Mouse (Mus musculus): ENCODE results near the gene Fbxo28.

Gene Fbxo28

DNA sequence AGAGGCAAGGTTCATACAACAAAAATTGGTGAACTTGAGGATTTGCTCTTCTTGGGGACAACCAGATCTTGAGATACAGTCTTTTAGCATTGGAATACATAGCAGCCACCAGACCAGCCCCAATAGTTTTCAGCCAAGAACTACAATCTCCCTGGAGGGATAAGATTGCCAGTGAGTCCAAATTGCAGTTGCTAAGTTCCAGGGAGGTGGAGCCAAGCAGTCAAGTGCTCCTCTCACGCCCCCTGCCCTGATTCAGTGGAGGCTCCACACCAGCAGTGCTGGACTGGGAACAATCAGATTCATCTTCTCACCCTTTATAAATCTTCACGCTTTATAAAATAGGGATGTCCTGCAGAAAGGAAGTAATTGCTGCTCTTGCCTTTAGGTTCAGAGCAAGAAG, 51.6 kb downstream of the Fbxo28 start:
- DNase-seq (ENCODE audit: extremely low read depth, low read depth) = no peak

DNA sequence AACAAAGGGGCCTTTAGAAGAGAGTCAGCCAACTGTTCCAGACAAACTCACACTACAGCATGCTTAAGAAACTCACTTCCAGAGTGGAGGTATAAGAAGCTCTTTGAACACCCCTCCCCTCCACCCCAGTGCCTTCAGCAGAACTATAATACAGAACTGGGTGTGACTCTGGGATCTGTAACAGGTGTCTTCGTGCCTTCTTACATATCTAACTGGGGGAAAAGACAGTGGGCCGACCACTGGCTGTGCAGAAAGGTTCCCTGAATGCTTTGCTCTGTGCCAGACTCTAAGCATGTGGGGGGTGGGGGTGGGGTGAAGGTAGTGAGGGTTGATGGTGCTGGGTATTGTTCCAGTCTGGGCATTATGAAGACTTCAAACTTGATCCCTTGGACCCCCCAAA, 52.8 kb downstream of the Fbxo28 start:
- DNase-seq (ENCODE audit: extremely low read depth, low read depth) = no peak

DNA sequence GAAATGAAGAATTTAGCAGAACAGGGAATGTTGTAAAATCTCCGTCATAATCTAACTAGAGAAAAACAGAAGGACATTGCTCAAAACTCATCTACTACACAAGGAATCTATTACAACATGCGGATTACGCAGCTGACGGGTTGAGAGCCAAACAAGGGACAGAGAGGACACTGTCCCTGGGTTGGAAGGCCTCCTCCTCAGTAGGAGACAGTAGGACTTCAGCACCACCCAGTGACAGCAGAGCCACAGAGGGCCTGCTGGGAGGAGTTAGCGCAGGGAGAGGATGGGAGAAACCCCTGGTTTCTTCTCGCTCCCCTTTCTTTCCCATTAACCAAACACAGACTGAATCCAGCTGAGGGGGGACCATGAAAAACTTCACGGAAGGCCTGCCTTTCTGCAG, 53.6 kb downstream of the Fbxo28 start:
- DNase-seq (ENCODE audit: extremely low read depth, low read depth) = no peak

DNA sequence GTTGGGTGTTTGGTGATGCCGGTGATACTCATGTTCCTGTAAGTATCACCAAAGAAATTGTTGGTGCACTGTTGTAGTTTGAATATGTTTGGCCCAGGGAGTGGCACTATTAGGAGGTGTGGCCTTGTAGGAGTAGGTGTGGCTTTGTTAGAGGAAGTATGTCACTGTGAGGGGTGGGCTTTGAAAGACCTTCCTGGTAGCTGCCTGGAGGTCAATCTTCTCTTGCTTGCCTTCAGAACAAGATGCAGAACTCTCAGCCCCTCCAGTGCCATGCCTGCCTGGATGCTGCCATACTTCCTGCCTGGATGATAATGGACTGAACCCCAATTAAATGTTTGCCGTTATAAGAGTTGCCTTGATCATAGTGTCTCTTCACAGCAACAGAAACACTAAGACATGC, 56.6 kb downstream of the Fbxo28 start:
- no peak for DNase-seq (ENCODE audit: extremely low read depth, low read depth)

DNA sequence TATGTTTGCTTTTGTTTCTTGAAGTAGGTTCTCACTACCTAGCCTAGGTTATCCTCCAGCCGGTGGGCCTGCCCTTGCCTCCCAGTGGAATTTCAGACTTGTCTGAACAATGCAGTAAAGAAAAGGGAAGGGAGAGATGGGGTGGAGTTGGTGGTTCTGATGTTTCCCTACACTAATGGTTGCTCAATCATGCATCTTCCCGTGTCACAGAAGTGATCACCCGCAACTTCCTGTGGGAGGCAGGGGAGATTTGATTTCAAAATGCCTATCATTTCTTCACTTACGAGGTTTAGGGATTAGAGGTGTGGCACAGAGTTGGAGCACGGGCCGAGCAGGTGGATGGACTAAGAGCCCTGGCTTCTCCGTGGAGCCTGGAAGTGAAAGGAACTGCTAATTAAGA, 58.2 kb downstream of the Fbxo28 start:
- no peak for DNase-seq (ENCODE audit: extremely low read depth, low read depth)

DNA sequence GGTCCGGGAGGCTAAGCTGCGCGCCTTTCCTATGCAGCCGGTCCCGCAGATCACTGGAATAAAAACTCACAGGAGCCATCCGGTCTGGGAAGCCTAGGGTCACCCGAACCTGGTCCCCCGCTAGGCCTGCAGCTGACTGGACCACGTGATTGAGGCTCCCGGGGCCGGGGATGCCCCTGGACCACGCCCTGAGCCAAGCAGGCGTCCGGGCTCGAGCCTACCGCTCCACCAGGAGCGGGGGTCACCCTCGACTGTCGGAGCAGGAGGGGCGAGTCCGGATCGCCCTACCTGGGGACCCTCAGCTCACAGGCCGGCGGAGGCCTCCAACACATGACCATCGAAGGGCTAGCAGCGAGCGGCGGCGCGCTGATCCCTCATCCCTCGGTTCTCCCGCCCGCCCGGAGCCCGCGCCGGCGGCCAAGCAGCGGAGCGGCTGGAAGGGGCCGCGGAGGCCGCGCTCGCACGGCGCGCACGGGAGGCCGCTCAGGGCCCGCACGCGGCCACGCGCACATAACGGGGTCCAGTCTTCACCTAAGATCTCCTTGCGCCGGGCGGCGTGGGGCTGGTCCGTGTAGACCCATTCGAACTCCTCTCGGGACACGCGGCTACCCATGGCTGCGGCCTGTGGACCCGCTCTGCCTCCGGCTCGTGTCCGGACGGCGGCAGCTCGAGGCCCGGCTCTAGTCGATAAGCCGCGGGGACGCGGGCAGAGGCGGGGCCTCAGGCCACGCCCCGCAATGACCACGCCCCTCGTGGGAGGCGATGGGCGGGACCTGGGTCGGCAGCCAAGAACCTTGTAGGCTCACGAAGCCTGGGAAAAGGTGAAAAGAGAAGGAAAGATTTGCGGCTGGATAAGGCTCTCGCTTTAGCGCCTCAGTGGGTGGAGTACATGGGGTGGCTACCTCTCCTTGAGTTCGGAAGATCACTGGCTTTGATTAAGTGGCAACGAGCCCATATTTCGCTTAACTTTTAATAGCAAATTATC, 59.0 kb downstream of the Fbxo28 start, which contains the start of gene Degs1:
Gene Degs1 (minus strand): TSS at position 714 of the 985 bp plus-strand sequence.
- peak; percentile 59 for DNase-seq (ENCODE audit: extremely low read depth, low read depth)

DNA sequence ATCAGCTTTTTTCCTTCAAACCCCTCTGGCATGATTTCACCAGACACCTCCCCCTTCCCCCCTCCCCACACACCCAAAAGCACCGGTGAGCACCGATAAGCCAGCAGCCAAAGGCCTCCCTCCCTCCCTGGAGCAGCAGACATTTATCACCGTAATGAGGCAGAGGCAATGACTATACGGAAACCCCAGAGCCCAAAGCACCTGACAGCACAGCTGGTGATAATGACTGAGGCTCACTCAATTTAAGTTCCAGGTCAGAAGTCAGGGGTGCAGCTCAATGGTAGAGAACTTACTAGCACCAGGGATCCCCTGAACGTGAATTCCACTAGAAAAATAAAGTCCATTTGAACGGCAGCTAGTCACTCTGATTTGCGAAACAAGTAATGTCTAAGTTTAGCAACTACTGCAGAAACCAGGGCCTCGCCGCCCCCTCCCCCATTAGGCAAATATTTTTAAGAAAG, 60.1 kb downstream of the Fbxo28 start:
- peak; percentile 63 for DNase-seq (ENCODE audit: extremely low read depth, low read depth)

DNA sequence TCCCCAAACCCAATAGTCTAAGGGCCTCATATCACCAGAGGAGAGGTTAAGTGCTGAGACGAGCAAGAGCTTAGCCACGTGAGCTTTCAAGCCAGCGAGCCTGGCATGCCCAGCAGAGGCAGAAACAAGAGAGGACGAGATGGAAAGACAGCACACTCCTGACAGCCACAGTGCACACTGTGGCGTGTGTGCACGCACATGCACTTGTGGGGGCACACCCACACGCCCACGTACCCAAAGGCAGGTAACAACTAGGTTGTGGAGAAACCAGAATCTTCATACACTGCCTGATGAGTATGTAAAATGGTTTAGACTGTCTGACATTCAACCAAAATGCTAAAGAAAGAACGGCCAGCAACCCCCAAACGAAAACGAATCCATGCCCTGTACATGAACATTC, 60.9 kb downstream of the Fbxo28 start:
- DNase-seq (ENCODE audit: extremely low read depth, low read depth) = no peak

DNA sequence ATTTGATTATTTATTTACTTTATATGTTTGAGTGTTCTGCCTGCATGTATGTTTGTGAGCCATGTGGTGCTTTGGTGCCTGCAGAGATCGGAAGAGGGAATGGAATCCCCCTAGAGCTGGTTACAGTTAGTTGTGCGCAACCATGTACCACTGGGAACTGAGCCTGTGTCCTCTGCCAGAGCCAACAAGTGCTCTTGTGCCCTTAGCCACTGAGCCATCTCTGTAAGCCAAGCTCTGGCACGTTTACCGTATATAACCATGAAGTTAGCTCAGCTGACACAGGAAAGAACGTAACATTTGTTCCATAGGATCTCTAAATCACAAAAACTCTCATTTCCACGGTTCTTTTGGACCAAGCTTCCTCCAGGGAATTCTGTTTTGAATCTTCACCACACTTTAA, 61.4 kb downstream of the Fbxo28 start:
- no peak for DNase-seq (ENCODE audit: extremely low read depth, low read depth)

DNA sequence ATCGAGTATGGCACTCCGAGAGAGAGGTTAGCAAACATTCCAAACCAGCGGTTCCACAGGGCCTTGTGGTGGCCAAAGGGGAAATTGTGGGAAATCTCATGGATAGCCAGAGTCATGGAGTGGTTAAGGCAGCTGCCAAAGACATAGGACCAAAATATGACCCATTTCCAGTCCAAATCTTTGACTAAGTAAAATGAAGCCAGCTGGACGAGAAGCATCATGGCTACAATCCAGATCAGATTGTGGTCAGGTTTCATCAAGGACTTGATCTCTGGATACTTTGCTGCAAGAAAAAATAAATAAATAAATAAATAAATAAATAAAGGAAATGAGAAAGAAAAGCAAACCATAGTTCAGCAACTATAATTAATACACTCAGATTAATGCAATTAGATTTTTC, 62.0 kb downstream of the Fbxo28 start:
- no peak for DNase-seq (ENCODE audit: extremely low read depth, low read depth)

DNA sequence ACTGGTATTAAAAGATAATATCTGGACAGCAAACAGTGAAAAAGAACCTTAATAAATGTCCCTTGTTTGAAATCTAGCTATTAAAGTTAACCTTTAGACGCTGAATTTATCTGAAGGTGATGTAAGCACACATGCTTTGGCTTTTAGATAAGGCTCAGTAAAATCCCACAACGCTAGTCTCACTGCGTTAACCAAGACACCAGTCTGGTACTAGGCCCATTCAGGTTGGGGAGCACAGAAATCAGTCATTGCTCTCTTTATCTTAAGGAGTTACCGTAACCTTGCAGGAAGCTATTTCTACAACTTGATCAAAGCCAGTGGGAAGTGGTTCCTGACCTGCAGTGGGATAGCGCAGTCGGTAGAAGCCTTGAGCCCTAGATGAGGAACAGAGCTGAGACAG, 66.3 kb downstream of the Fbxo28 start:
- no peak for DNase-seq (ENCODE audit: extremely low read depth, low read depth)

DNA sequence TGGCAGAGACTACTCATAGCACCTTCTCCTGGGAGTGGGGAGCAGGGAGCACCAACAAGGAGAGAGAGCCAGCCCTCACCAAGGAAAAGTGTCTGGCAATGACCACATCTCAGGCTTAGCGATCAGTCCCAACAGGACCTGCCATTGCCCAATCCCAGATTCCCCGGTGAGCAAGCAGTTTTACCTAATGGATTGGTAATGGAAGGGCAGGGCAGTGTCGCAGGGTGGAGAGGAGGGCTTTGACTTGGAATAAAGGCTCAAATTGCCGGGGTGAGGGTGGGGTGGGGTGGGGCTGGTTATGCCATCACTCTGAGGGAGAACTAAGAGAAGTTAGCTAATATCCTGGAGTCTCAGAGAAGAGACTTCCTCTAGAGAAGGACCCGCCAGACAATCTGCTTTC, 69.8 kb downstream of the Fbxo28 start:
- DNase-seq (ENCODE audit: extremely low read depth, low read depth) = no peak

DNA sequence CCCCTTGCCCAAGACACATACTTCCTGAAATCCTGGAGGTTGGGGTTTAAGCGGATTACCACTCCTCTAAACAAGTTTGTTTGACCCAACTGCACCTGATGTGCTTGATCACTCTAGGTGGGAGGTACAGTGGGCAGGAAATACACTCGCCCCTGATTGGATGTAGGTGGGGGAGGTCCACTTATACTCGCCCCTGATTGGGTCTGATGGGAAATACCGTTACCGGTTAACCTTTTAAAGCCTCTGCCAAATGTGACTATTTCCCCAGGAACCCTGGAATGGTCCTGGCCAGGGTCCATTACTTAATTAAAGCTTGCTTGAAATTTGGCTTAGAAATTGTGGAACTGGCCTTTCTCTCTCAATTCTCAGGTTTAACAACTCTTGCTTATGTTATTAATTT, 70.3 kb downstream of the Fbxo28 start:
- no peak for DNase-seq (ENCODE audit: extremely low read depth, low read depth)

DNA sequence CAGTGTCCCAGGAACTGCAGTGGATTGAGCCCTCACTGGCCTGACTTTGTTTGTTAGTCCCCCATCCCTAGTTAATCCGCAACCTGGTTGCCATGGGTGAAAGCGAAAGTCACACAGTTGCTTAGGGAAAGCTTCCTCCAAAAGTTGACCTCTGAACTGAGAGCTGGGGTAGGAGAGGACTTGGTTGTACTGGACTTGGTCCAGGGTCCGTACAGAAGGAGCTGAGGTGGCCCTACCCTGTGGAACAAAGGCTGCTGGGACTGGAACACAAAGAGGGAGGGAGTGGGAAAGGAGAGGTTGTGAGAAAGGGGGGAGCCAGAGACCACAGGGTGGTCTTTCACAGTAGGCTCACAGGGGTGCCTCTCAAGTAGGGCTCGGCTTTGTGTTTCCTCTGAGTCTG, 73.1 kb downstream of the Fbxo28 start:
- DNase-seq (ENCODE audit: extremely low read depth, low read depth) = no peak

DNA sequence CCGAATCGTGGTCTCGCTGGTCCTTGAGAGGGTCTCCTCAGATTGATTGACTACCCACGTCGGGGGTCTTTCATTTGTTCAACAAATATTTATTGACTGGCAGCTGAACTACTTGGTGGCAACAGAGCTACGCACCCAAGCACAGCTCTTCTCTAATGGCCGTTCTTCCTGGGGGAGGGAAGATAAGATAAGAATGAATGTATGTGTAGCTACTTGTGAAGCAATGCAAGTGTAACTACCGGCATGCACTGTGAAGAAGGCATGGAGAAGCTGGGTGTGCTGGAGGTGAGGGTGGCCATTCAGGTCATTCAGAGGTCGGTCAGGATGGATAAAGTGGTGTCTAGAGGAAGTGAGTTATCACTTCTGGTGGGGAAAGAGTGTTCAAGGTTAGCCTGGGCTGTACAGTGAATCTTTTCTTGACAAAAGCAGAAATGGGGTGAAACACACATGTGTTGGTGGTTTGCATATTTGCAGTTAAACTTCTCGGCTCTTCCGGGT, 75.4 kb downstream of the Fbxo28 start:
- no peak for DNase-seq (ENCODE audit: extremely low read depth, low read depth)

All from MEL-GATA-1-ER (cell line).